Mouse (Mus musculus): ENCODE measurements at regions not wholly inside any gene's neighbourhood (a gene's known extent, or its start where the extent isn't known, plus 50 kb on each side); places are given as distances from the start of the nearest gene placed in this dataset.

DNA sequence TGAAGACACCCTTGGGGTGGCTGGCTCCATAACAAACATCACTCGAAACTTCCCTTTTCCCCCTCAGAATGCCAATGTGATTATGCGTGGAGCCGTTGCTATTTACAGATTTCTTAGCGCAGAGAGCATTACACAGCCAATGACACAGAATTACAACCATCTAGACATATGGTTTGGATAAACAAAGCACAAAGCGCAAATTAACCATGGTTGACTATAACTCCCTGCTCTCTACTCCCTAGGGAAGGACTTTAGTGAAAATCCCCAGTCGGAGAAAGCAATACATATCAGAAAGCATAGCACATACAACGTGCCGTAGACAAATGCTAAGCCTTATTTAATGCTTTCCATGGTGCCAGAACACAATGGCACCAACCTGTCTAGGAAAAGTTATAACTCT, 131.8 kb downstream of the Tshz3 start:
- no peak for DNase-seq (ENCODE audit: low read depth, low spot score)
- no peaks in the 10 kb centered on the region for H3K9me3 ChIP-seq (ENCODE audit: control insufficient read depth, insufficient read depth, low read depth, low read length)
- H3K36me3 ChIP-seq (ENCODE audit: control insufficient read depth, insufficient read depth, low read length, poor library complexity, severe bottlenecking) = no peaks in the 10 kb centered on the region
- no peak overlapping the region for H3K9ac ChIP-seq (ENCODE audit: insufficient read depth, low read depth, low read length, poor library complexity, severe bottlenecking)
- H3K4me3 ChIP-seq (ENCODE audit: insufficient read depth in 1 of 2, low read depth in 1 of 2, low read length in 2 of 2, poor library complexity in 1 of 2, severe bottlenecking in 1 of 2) = no peak overlapping the region
- no peaks in the 10 kb centered on the region for H3K4me1 ChIP-seq (ENCODE audit: control insufficient read depth in 2 of 2, insufficient read depth in 2 of 2, low read length in 2 of 2, poor library complexity in 1 of 2)
- in situ Hi-C loops (cut with MboI; ENCODE audit: low sequenced_read_pairs in 2 of 2, unreplicated experiment in 2 of 2) = no loop called here
- no peak overlapping the region for H3K27ac ChIP-seq (ENCODE audit: insufficient read depth, low read depth, low read length, poor library complexity, severe bottlenecking)
- TF ChIP-seq ZNF384 (IDR thresholded peaks at IDR 0.05; ENCODE audit: low read depth, low read length) (no peak), CHD2 (IDR thresholded peaks at IDR 0.05; ENCODE audit: low read depth, low read length) (no peak), HCFC1 (IDR thresholded peaks at IDR 0.05; ENCODE audit: borderline replicate concordance, insufficient read depth, low read length) (no peak), ZC3H11A (IDR thresholded peaks at IDR 0.05; ENCODE audit: borderline replicate concordance, low read depth, low read length) (no peak), MAFK (IDR thresholded peaks at IDR 0.05; ENCODE audit: insufficient read depth, low read depth, low read length) (no peak)

GRCm38 (mm10) chr7:36830155-36830554, 132.2 kb downstream of the Tshz3 start:
- Histone ChIP-seq H3K9ac (ENCODE audit: insufficient read depth, low read depth, low read length, poor library complexity, severe bottlenecking) (no peak overlapping the region), H3K4me1 (ENCODE audit: control insufficient read depth in 2 of 2, insufficient read depth in 2 of 2, low read length in 2 of 2, poor library complexity in 1 of 2) (no peaks in the 10 kb centered on the region), H3K9me3 (ENCODE audit: control insufficient read depth, insufficient read depth, low read depth, low read length) (no peaks in the 10 kb centered on the region), H3K4me3 (ENCODE audit: insufficient read depth in 1 of 2, low read depth in 1 of 2, low read length in 2 of 2, poor library complexity in 1 of 2, severe bottlenecking in 1 of 2) (no peak overlapping the region), H3K27ac (ENCODE audit: insufficient read depth, low read depth, low read length, poor library complexity, severe bottlenecking) (no peak overlapping the region), H3K36me3 (ENCODE audit: control insufficient read depth, insufficient read depth, low read length, poor library complexity, severe bottlenecking) (no peaks in the 10 kb centered on the region)
- in situ Hi-C loops (cut with MboI; ENCODE audit: low sequenced_read_pairs in 2 of 2, unreplicated experiment in 2 of 2) = no loop called here
- TF ChIP-seq ZNF384 (IDR thresholded peaks at IDR 0.05; ENCODE audit: low read depth, low read length) (no peak), MAFK (IDR thresholded peaks at IDR 0.05; ENCODE audit: insufficient read depth, low read depth, low read length) (no peak), CHD2 (IDR thresholded peaks at IDR 0.05; ENCODE audit: low read depth, low read length) (no peak), ZC3H11A (IDR thresholded peaks at IDR 0.05; ENCODE audit: borderline replicate concordance, low read depth, low read length) (no peak), HCFC1 (IDR thresholded peaks at IDR 0.05; ENCODE audit: borderline replicate concordance, insufficient read depth, low read length) (no peak)
- DNase-seq (ENCODE audit: low read depth, low spot score) = no peak

DNA sequence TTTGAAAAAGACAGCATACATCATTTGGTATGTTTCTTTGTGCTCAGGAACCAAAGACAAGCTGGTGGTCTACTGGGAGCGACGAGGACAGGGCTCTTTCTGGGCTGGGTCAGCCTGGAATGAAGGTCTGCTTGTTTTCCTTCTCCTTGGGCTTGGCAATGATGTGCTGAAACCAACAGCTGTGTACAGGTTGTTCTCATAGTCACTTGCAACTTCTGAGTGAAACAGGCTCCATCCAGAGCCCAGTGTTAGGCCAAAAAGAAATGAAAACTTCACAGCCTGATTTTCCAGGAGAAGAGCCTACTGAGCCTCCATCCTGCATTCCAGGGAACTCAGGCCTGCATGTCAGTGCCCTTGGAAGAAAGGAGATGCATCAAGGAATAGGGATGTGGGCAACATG, 150.4 kb downstream of the Tshz3 start:
- in situ Hi-C loops (cut with MboI; ENCODE audit: low sequenced_read_pairs in 2 of 2, unreplicated experiment in 2 of 2) = no loop called here
- no peaks in the 10 kb centered on the region for H3K9me3 ChIP-seq (ENCODE audit: control insufficient read depth, insufficient read depth, low read depth, low read length)

DNA sequence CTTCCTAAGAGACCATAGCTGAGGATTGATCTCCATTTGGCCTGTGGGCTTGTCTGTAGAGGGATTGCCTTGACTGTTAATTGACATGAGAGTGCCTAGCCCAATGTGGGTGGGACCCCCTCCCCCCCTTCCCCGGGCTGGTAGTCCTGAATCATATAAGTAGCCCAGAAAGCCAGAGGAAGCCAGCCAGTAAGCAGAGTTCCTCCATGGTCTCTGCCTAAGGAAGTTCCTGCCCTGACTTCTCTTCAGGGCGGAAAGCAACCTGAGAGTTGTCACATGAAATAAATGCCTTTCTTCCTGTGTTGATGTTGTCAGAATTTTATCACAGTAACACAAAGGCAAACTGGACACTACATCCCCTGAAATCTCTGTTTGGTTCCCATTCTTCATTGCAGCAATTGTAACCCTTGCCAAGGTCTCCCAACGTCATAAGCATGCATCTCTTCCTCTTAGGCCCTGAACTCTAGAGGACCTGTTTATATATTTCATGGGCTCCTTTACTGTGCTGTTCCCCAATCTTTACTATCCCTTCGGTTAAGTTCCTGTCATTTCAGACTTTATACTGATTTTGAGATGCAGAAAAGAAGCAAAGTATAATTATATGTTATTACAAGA, 153.5 kb downstream of the Tshz3 start:
- Histone ChIP-seq H3K36me3 (ENCODE audit: control insufficient read depth, insufficient read depth, low read length, poor library complexity, severe bottlenecking) (no peaks in the 10 kb centered on the region), H3K9ac (ENCODE audit: insufficient read depth, low read depth, low read length, poor library complexity, severe bottlenecking) (no peak overlapping the region), H3K4me3 (ENCODE audit: insufficient read depth in 1 of 2, low read depth in 1 of 2, low read length in 2 of 2, poor library complexity in 1 of 2, severe bottlenecking in 1 of 2) (no peak overlapping the region), H3K4me1 (ENCODE audit: control insufficient read depth in 2 of 2, insufficient read depth in 2 of 2, low read length in 2 of 2, poor library complexity in 1 of 2) (no peaks in the 10 kb centered on the region), H3K9me3 (ENCODE audit: control insufficient read depth, insufficient read depth, low read depth, low read length) (no peaks in the 10 kb centered on the region), H3K27ac (ENCODE audit: insufficient read depth, low read depth, low read length, poor library complexity, severe bottlenecking) (no peak overlapping the region)
- DNase-seq (ENCODE audit: low read depth, low spot score) = no peak
- no peak for TF ChIP-seq CHD2 (IDR thresholded peaks at IDR 0.05; ENCODE audit: low read depth, low read length)
- TF ChIP-seq HCFC1 (IDR thresholded peaks at IDR 0.05; ENCODE audit: borderline replicate concordance, insufficient read depth, low read length) = no peak
- no peak for TF ChIP-seq MAFK (IDR thresholded peaks at IDR 0.05; ENCODE audit: insufficient read depth, low read depth, low read length)
- TF ChIP-seq ZNF384 (IDR thresholded peaks at IDR 0.05; ENCODE audit: low read depth, low read length) = no peak
- no peak for TF ChIP-seq ZC3H11A (IDR thresholded peaks at IDR 0.05; ENCODE audit: borderline replicate concordance, low read depth, low read length)
- in situ Hi-C loops (cut with MboI; ENCODE audit: low sequenced_read_pairs in 2 of 2, unreplicated experiment in 2 of 2) = no loop called here

More for the DNA sequence above, 150.4 kb downstream of the Tshz3 start:
- Histone ChIP-seq H3K36me3 (ENCODE audit: control insufficient read depth, insufficient read depth, low read length, poor library complexity, severe bottlenecking) (no peaks in the 10 kb centered on the region), H3K27ac (ENCODE audit: insufficient read depth, low read depth, low read length, poor library complexity, severe bottlenecking) (no peak overlapping the region), H3K4me3 (ENCODE audit: insufficient read depth in 1 of 2, low read depth in 1 of 2, low read length in 2 of 2, poor library complexity in 1 of 2, severe bottlenecking in 1 of 2) (no peak overlapping the region), H3K4me1 (ENCODE audit: control insufficient read depth in 2 of 2, insufficient read depth in 2 of 2, low read length in 2 of 2, poor library complexity in 1 of 2) (no peaks in the 10 kb centered on the region), H3K9ac (ENCODE audit: insufficient read depth, low read depth, low read length, poor library complexity, severe bottlenecking) (no peak overlapping the region)
- no peak for DNase-seq (ENCODE audit: low read depth, low spot score)
- no peak for TF ChIP-seq CHD2 (IDR thresholded peaks at IDR 0.05; ENCODE audit: low read depth, low read length)
- TF ChIP-seq ZC3H11A (IDR thresholded peaks at IDR 0.05; ENCODE audit: borderline replicate concordance, low read depth, low read length) = no peak
- no peak for TF ChIP-seq HCFC1 (IDR thresholded peaks at IDR 0.05; ENCODE audit: borderline replicate concordance, insufficient read depth, low read length)
- no peak for TF ChIP-seq ZNF384 (IDR thresholded peaks at IDR 0.05; ENCODE audit: low read depth, low read length)
- TF ChIP-seq MAFK (IDR thresholded peaks at IDR 0.05; ENCODE audit: insufficient read depth, low read depth, low read length) = no peak
